Mouse (Mus musculus) stomach, embryonic 14.5 days (tissue): ENCODE measurements around the gene Rhbg. TPM values are rescaled to one million over a fixed set of nuclear protein-coding genes. Genes with fewer than 3 reads are reported as not detected.
A peak's percentile ranks its signal among the peaks of the same experiment; 100 is the strongest.

ENCODE experiments used
- ATAC-seq: fragments of 200-750 bp; cut with Nextera tagmentation; 2 replicates; pipeline ENCODE4 v1.8.0; 2017; ENCODE audit warnings: low read depth, moderate TSS enrichment; ENCODE audit not compliant: insufficient number of reproducible peaks, insufficient read depth, low FRiP score
- H3K27ac ChIP-seq: fragments of 300-500 bp; sonication (generic); 2 replicates; pipeline ENCODE4 v1.5.1; 2014; ENCODE audit warnings: mild to moderate bottlenecking, low read length, moderate library complexity, mixed read lengths
- H3K27me3 ChIP-seq: fragments of 300-500 bp; sonication (generic); 2 replicates; pipeline ENCODE4 v1.6.1; 2014; ENCODE audit warnings: low read length, control low read depth, mixed read lengths; ENCODE audit not compliant: control insufficient read depth, insufficient read depth
- H3K36me3 ChIP-seq: fragments of 300-500 bp; sonication (generic); 2 replicates; pipeline ENCODE4 v1.6.1; 2014; ENCODE audit warnings: mild to moderate bottlenecking, control low read depth, low read length, moderate library complexity, mixed read lengths; ENCODE audit not compliant: control insufficient read depth, insufficient read depth
- H3K4me1 ChIP-seq: fragments of 300-500 bp; sonication (generic); 2 replicates; pipeline ENCODE4 v1.6.1; 2014; ENCODE audit warnings: low read length, control low read depth, mixed read lengths; ENCODE audit not compliant: control insufficient read depth, insufficient read depth
- H3K4me2 ChIP-seq: fragments of 300-500 bp; sonication (generic); replicated peaks from 2 replicates; pipeline ENCODE4 v1.6.1; 2014; ENCODE audit warnings: low read depth, low read length, control low read depth
- H3K4me3 ChIP-seq: fragments of 300-500 bp; sonication (generic); 2 replicates; pipeline ENCODE4 v1.5.1; 2014; ENCODE audit warnings: low read depth, low read length, control low read depth
- H3K9ac ChIP-seq: fragments of 300-500 bp; sonication (generic); replicated peaks from 2 replicates; pipeline ENCODE4 v1.6.1; 2014; ENCODE audit warnings: low read depth, mild to moderate bottlenecking, control low read depth, low read length, moderate library complexity, mixed read lengths
- H3K9me3 ChIP-seq: fragments of 300-500 bp; sonication (generic); 2 replicates; pipeline ENCODE4 v1.6.1; 2016; ENCODE audit warnings: low read depth, low read length, control low read depth; ENCODE audit not compliant: control insufficient read depth
- WGBS: fragments of 180-500 bp; shearing (Covaris S2); extraction: QIAGEN DNeasy Blood & Tissue Kit; methylation state at CpG from one replicate; pipeline ENCODE4 v1.1.7; 2014; 5-methylcytosine and 5-hydroxymethylcytosine counted together
- polyA plus RNA-seq: library from polyadenylated mRNA; unstranded; fragments of >200 nt; fragmentation: Nextera tagmentation; extraction: Ambion mirVana; gene quantifications from 2 replicates; pipeline ENCODE4 v1.2.1, GENCODE M21; 2014

Gene Rhbg
- polyA plus RNA-seq, 1 experiment from 2014 or later, result 3.2 TPM

DNA sequence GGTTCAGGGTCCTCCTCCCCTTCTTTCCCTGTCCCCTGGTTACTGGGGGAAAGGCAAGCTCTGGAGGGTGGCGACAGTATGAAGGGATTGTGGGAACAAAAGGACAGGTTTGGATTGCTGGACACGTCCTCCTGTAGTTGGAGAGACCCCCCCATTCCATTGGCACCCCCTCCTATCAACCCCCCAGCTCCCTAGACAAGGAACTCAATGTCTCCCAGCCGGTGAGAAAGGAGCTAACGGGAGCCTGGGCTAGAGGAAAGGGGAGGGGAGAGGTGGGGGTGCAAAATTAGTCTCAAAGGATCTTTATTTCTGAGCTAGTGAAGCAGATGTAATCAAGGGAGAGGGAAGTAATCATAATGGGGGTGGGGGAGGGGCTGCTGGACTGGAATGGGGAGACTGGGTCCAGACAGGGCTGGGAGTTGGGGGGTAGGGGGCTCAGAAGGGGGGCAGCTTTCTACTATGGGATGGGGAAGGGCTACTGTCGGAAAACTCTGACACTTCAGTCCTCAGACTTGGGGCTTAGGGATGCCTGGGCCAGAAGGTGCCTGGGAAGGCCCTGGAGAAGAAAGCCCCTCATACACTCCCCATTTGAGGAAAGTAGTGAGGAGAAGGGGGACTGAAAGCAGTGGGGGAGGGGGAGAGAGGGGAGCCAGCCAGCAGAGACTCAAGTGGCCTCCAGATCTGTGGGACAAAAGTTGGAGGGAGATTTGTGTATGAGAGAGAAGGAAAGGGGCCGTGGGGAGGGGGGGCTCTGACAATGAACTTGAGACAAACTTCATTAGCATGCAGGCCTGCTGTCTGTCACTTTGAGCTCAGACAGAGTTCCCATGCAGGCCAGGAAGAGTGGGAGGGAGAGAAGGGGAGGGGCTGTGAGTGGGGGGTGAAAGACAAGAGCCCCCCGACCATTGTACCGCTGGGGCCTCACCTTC, 48.7 kb downstream of the Rhbg start:
- Histone ChIP-seq H3K9ac (no peak overlapping the region), H3K4me2 (no peak overlapping the region), H3K4me3 (no peak overlapping the region), H3K27me3 (peaks cover 88% of the 10 kb centered on the region), H3K36me3 (no peaks in the 10 kb centered on the region), H3K4me1 (peaks cover 2% of the 10 kb centered on the region; the same call in 1 of the 2 replicates), H3K9me3 (no peaks in the 10 kb centered on the region), H3K27ac (no peak overlapping the region)
- 3% methylated on average over 8 of the region's 8 CpGs for WGBS
- no peak for ATAC-seq

DNA sequence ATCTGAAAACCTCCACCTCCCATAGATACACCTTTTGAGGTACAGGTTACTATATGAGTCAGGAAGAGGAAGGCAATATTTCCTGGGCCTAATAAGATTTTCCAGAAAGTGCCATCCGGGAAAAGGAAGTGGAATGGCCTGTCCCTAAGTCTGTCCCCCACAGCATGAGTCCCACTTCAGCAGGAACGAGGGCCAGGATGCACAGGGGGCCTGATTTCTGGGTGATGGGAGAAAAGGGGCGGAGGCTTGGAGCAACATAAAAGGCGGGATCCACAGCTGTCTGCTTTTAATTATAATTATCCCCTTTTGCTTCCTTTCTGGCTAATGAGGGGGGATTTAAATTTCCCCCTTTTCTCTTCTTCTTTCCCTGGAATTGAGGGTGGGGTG, 49.3 kb downstream of the Rhbg start:
- Histone ChIP-seq H3K27ac (no peak overlapping the region), H3K4me1 (peaks cover 4% of the 10 kb centered on the region; the same call in 1 of the 2 replicates), H3K36me3 (no peaks in the 10 kb centered on the region), H3K9me3 (no peaks in the 10 kb centered on the region), H3K4me2 (no peak overlapping the region), H3K4me3 (no peak overlapping the region), H3K27me3 (peaks cover 90% of the 10 kb centered on the region), H3K9ac (no peak overlapping the region)
- ATAC-seq, result no peak
- WGBS, result 12% methylated on average over 4 of the region's 4 CpGs

DNA sequence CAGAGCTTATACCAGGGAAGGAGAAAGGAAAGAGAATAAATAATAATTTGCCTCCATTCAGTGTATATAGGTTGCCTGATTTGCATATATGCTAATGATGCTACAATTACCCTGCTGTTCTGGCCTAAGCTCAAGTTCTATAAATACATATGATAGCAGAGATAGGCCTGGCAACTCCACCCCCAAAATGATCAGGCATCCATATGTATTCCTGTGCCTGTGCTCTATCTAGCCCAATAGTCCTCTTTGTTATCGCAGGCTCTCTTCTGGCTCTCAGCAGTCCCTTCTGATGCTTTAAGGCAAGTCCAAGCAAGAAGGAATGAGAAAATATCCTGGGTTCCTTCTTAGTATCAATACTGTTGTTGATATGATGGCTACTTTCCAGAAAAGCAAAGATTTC, 49.8 kb downstream of the Rhbg start:
- no peak overlapping the region for H3K4me2 ChIP-seq
- H3K9ac ChIP-seq, result no peak overlapping the region
- no peak for ATAC-seq
- H3K36me3 ChIP-seq, result no peaks in the 10 kb centered on the region
- no peak overlapping the region for H3K27ac ChIP-seq
- H3K27me3 ChIP-seq, result peaks cover 86% of the 10 kb centered on the region
- no peaks in the 10 kb centered on the region for H3K9me3 ChIP-seq
- H3K4me3 ChIP-seq, result no peak overlapping the region
- H3K4me1 ChIP-seq, result peaks cover 4% of the 10 kb centered on the region; the same call in 1 of the 2 replicates
- 23% methylated on average over 1 of the region's 1 CpGs for WGBS

DNA sequence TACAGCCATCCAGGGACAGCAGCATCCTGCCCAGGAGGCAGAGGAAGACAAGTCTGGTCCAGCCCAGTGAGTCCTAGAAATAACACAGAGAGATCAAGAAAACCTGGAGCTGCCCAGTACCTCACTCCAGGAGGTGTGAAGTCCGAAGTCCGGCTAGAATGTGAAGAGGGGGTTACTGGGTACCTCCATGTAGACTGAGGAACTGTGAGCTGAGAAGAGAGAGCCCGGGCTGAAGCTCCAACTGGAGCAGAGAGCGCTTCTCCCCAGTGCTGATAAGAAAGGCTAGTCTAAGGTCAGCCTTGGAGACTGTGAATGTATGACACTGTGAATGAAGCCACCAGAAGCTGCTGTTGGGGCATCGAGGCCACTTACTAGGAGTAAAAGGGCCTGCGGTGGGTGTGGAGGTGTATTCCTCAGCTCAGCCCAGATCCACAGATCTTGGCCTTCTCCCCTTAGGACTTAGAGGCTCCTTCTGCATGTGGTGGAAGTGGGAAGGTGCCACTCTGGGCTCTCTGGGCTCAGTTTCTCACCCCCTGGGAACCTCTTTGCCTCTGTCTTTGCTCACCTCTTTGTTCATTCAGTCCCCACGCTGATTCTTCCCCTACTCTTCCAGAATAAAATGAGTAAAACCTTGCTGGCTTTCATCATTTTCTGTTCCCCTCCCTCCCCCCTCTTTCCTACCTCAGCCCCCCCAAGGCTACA, 50.4 kb downstream of the Rhbg start:
- Histone ChIP-seq H3K9me3 (no peaks in the 10 kb centered on the region), H3K4me2 (no peak overlapping the region), H3K27me3 (peaks cover 86% of the 10 kb centered on the region), H3K4me1 (peaks cover 4% of the 10 kb centered on the region; the same call in 1 of the 2 replicates), H3K9ac (no peak overlapping the region), H3K36me3 (no peaks in the 10 kb centered on the region), H3K4me3 (no peak overlapping the region), H3K27ac (no peak overlapping the region)
- ATAC-seq, result no peak
- WGBS, result 4% methylated on average over 7 of the region's 7 CpGs

DNA sequence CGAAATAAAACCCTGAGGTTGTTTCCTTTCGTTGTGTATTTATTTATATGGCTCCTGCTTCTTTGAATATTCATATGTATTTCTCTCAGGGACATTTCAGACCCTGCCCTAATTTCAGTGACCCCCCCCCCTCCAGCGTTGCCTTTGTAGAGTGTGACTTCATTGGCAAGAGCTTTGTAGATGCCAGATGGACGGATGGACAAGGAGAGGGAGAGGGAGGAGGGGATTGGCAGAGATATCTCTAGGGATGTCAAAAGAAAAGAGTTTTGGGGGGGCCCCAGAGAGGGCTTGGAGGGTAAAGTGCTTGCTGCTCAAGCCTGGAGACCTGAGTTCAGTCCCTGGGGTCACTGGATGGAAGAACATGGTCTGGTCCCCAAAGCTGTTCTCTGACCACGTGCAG, 51.1 kb downstream of the Rhbg start:
- Histone ChIP-seq H3K27ac (no peak overlapping the region), H3K27me3 (peaks cover 81% of the 10 kb centered on the region), H3K36me3 (no peaks in the 10 kb centered on the region), H3K9ac (no peak overlapping the region), H3K4me1 (peaks cover 4% of the 10 kb centered on the region; the same call in 1 of the 2 replicates), H3K4me3 (no peak overlapping the region), H3K4me2 (no peak overlapping the region), H3K9me3 (no peaks in the 10 kb centered on the region)
- ATAC-seq, result no peak
- 22% methylated on average over 5 of the region's 5 CpGs for WGBS

DNA sequence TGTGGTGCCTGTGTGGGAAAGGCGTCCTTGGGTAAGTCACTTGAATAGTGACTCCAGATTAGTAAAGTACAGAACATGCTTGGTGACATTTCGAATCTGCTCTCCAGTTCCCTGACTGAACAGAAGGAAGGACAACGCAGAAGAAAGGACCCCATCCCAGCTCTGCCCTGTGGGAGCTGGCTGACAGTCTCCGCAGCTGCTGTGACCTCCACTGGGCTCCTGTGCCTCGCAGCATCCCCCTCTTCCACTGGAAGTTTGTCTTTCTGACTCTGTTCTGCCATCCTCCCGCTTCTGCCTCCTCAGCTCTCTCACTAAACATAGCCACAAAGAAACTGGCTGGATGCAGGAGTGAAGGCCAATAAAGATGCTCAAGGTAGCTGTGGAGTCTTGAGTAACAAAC, 51.5 kb downstream of the Rhbg start:
- Histone ChIP-seq H3K4me1 (peaks cover 4% of the 10 kb centered on the region; the same call in 1 of the 2 replicates), H3K27me3 (peaks cover 79% of the 10 kb centered on the region), H3K4me2 (no peak overlapping the region), H3K36me3 (no peaks in the 10 kb centered on the region), H3K4me3 (no peak overlapping the region), H3K9ac (no peak overlapping the region), H3K27ac (no peak overlapping the region), H3K9me3 (no peaks in the 10 kb centered on the region)
- no peak for ATAC-seq
- 7% methylated on average over 6 of the region's 6 CpGs for whole genome bisulfite sequencing

DNA sequence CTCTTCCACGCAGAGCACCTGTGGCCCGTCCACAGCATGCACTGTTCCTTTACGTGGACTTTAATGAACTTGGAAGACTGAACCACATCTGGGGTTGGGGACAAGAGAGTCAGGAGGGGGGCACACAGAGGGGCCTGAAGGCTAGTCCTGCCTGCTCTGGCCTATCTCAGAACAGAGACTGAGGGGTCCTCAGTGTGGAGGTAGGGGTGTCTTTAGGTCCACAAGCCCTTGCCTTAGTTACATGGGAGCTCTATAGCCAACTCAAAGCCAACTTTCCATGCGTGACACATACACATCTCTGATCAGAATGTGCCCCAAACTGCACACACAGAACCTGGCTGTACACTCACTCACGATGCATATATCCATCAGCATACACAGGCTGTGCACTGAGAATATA, 52.9 kb downstream of the Rhbg start:
- Histone ChIP-seq H3K4me3 (no peak overlapping the region), H3K4me2 (no peak overlapping the region), H3K36me3 (no peaks in the 10 kb centered on the region), H3K9ac (no peak overlapping the region), H3K27ac (no peak overlapping the region), H3K9me3 (no peaks in the 10 kb centered on the region), H3K4me1 (peaks cover 4% of the 10 kb centered on the region; the same call in 1 of the 2 replicates), H3K27me3 (peaks cover 74% of the 10 kb centered on the region)
- no peak for ATAC-seq
- 26% methylated on average over 5 of the region's 5 CpGs for WGBS

DNA sequence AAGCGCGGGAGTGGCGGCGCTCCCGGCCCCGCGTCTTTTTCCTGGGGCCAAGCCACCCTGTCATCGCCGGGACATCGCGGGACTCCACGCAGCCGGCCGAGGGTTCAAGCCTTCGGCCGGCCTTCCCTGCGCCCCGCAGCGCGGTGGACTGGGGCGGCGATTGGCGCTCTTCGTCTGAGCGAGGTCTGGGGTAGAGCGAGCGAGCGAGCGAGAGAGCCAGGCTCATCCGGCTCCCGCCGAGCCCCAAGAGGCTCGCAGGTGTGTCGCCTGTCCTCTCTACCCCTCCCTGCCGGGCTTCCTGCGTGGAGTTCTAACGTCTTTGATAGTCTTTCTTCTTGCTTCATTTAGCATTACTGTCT, 53.6 kb downstream of the Rhbg start:
- Histone ChIP-seq H3K36me3 (no peaks in the 10 kb centered on the region), H3K27ac (no peak overlapping the region), H3K4me2 (peak overlapping the region; percentile 38), H3K4me3 (peak overlapping the region; percentile 18), H3K9ac (0 out of 2 replicates have a peak overlapping the region, but pooled peaks have one; percentile 7), H3K4me1 (peaks cover 4% of the 10 kb centered on the region; the same call in 1 of the 2 replicates), H3K9me3 (no peaks in the 10 kb centered on the region), H3K27me3 (peaks cover 70% of the 10 kb centered on the region)
- WGBS, result 2% methylated on average over 36 of the region's 37 CpGs
- no peak for ATAC-seq
